Mouse (Mus musculus) thymus, postnatal 14 days (tissue): ENCODE results near the gene Cyp2b19.
"Not testable (repeated sequence)": the region's sequence is repeated elsewhere in the genome, so short reads cannot be mapped to it uniquely, and the experiment has no call there.

Source experiments
- DNase-seq: peaks from one replicate; pipeline ENCODE4 v3.0.0; 2021

Gene Cyp2b19

DNA sequence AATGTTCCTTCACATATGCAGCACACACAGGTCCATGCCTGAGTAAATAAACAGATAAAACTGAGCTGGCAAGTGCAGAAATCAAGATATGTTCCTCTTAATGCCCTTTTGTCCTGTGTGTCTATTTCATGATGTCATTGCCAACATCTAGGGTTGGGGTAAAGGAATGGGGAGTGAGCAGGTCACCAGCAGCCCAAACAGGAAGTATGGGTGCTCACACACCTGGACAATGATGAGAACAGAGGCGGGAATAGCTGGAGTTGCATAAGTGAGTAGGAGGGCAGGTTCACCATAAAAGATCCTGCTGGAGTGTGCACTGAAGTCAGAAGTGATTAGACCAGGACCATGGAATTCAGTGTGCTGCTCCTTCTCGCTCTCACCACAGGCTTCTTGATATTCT is at the start of gene Cyp2b19:
Gene Cyp2b19, plus strand, starts transcription at position 301 of the 400 bp plus-strand sequence.
- no peak for DNase-seq

DNA sequence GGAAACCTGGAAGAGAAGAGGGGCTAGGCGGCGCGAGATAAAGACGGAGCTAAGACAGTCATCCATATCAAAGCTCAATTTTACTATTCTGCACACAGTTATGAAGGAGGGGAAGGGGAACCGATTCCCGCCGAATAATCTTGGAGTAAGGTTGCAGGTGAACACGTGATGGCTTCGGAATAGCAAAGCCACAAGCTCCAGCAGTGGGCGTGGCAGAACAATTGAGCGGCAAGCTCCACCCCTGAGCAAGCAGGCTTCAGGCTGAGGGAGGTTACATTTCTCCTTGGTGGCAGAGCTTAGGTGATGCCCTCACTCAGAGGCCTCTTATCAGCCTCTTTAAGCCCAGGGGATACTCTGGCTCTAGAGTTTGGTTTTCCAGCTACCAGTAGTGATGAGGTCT is 45.9 kb upstream of the Cyp2b19 start:
- no peak for DNase-seq

DNA sequence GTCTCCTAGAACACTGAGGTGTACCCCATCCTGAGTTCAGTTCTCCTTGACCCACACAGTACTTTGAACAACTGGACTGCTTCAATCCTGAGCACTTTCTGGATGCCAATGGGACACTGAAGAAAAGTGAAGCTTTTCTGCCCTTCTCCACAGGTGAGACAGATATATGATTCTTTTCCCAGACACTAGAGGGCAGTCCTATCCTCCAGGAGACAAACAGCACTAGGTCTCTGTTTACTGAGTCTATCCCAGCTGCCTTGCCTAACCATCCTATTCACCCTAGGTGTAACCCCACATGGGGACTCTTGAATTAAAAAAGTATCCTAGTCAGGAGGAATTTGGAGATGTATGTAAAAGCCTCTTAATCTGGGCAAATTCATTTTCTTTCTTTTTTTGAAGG is 18.0 kb upstream of the Cyp2b19 start:
- no peak for DNase-seq

DNA sequence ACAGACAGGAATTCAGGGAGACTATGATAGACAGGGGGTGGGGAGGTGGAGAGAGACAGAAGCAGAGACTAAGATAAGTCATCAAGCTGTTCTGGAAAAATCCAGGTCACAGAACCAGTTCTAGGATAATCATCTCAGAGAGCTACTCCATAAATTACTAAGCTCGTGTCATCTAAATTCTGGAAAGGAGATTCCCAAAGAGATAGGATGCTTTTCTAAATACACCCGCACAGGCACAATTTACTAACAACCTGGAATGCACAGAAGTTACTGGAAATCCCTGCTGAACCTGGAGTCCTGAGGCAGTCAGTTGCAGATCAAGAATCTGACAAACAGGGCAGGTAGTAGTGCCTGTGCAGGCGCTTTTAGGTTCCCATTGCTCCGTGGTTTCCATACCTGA is 13.0 kb upstream of the Cyp2b19 start:
- DNase-seq, result no peak

- no peak for DNase-seq
These were observed 11.5 kb upstream of the Cyp2b19 start for GRCm38 (mm10) chr7:26745486-26745885.

DNA sequence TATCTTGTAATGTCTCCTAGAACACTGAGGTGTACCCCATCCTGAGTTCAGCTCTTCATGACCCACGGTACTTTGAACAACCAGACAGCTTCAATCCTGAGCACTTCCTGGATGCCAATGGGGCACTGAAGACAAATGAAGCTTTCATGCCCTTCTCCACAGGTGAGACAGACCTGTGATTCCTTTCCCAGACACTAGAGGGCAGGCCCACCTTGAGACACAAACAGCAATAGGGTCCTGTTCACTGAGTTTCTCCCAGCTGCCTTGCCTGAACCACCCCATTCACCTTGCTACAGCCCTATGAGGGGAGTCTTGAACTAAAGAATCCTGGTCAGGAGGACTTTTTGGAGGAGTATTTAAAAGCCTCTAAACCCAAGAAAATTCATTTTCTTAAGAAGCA is 10.1 kb downstream of the Cyp2b19 start:
- no peak for DNase-seq

GRCm38 (mm10) chr7:26769881-26770470 is 13.0 kb downstream of the Cyp2b19 start:
- no peak for DNase-seq

GRCm38 (mm10) chr7:26772866-26773586 is 16.1 kb downstream of the Cyp2b19 start:
- DNase-seq, result no peak

DNA sequence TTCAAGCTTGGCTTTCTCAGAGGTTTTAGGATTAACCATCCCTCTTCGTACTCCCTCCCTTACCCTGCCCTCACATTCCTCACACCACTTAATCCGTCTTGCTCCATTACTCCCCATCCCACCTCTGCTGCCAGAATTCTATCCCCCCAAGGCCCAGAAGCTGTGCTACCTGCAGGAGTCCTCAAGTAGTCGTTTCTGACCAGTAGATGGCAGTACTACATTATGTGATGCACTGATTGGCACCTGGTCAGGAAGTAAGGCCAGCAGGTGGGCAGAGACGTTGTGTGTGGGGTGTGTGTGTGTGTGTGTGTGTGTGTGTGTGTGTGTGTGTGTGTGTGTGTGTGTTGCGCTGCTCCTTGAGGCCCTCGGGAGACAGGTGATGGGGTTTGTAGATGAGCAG is 18.9 kb downstream of the Cyp2b19 start:
- DNase-seq, result no peak

- no peak for DNase-seq
These were observed 20.9 kb downstream of the Cyp2b19 start for GRCm38 (mm10) chr7:26777806-26778205.

- DNase-seq, result no peak
These were observed 21.5 kb downstream of the Cyp2b19 start for GRCm38 (mm10) chr7:26778474-26778873.

- no peak for DNase-seq
These were observed 23.0 kb downstream of the Cyp2b19 start for GRCm38 (mm10) chr7:26779799-26780416.

DNA sequence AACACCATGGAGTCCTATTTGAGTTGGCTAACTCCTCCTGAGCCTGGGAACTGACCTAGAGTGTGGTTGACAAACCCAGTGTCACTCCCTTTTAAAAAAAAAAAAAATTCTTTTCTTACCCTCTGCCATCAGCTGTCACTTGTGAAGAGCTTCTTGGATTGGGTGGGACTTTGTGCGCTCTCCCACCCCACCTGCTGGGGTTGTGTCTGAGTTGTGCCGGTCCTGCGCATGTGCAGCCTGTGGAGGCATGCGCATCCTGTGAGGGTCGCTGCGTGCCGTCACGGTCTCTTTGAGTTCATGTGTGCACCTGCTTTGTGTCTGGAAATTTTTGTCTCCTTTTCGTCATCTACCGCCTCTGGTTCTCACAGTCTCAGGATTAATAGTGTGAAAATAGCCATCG is 23.6 kb downstream of the Cyp2b19 start:
- no peak for DNase-seq

- no peak for DNase-seq
These were observed 24.2 kb downstream of the Cyp2b19 start for GRCm38 (mm10) chr7:26780998-26781766.

DNA sequence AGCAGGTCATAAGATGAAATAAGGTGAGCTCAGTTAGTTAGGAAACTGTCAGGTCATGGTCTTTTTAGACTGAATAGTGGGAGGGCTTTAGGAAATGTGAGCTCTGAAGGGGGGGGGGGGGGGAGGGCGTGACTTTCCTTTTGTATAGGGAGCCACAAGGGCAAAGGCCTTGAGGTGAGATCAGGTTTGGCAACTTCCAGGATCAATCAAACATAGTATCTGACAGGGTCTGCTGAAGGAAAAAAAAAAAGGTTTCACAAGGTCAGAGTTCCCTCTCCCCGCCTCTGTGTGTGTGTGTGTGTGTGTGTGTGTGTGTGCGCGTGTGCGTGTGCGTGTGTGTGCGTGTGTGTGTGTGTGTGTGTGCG is 24.8 kb downstream of the Cyp2b19 start:
- DNase-seq, result no peak

GRCm38 (mm10) chr7:26783163-26783562 is 26.2 kb downstream of the Cyp2b19 start:
- no peak for DNase-seq

GRCm38 (mm10) chr7:26786013-26786412 is 29.1 kb downstream of the Cyp2b19 start:
- not testable (repeated sequence) for DNase-seq

- DNase-seq, result no peak
These were observed 33.0 kb downstream of the Cyp2b19 start for GRCm38 (mm10) chr7:26789984-26790383.

DNA sequence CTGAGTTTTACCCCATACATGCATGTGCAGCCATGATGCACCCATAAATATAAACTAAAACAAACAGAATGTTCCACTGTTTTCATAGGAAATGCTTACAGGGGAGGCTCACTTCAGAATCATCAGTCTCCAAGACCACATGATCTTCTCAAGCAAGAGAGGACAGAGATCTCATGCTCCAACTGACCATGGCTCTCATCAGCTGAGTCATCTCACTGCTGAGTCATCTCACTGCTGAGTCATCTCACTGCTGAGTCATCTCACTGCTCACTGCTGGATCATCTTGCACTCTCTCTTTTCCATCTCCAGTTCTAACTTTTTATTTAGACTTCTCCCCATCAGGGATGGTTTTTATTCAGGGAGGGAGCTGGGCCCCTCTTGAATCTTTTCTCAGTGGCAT is 43.2 kb downstream of the Cyp2b19 start:
- no peak for DNase-seq

DNA sequence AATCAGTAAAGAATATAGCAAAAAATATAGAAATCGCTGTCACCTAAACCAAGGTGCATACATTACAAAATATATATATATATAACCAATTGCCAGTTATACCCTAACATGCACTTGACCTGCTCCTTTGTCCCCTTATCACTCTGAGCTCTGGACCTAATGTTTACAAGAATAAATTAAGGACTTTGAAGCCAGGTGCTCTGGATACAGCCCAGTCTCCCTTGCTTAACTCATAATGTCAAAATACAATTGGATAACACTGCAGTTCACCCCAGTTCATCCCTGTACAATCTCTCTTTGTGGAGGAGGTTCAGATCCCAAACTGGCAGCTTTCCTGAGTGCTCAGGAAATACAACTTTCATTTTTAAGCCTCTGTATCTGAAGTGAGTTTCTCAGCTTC is 44.1 kb downstream of the Cyp2b19 start:
- no peak for DNase-seq

DNA sequence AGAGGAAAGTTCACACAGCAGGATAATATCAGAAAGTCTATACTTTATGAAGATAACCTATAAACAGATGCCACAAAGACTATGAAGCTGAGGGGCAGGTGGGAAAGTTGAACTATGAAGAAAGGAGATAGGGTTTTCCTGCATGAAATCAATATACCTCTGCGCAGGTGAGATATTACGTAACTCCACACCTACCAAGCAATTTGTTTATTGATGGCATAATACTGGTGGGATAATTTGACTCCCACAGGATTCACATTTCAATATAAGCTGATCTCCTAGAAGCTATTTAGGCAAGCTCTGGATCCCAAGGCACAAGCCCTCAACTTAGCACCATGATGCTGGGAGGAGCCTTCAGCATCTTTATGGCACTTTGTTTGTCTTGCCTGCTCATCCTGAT is 51.6 kb downstream of the Cyp2b19 start, which contains the start of gene Cyp2g1:
Gene Cyp2g1, plus strand, starts transcription at position 301 of the 400 bp plus-strand sequence.
- DNase-seq, result no peak
